Mouse (Mus musculus) midbrain, embryonic 15.5 days (tissue): ENCODE data around the gene Nr2e1. TPM values are rescaled to one million over a fixed set of nuclear protein-coding genes. Genes with fewer than 3 reads are reported as not detected.

Source experiments
- ATAC-seq: fragments of 200-750 bp; cut with Nextera tagmentation; replicated peaks from 2 replicates; pipeline ENCODE4 v1.8.0; 2017; ENCODE audit warnings: moderate TSS enrichment
- H3K27ac ChIP-seq: fragments of 300-500 bp; sonication (generic); 2 replicates; pipeline ENCODE4 v1.5.1; 2015; ENCODE audit warnings: mild to moderate bottlenecking, inconsistent platforms
- H3K27me3 ChIP-seq: fragments of 300-500 bp; sonication (generic); replicated peaks from 2 replicates; pipeline ENCODE4 v1.6.1; 2015; ENCODE audit warnings: inconsistent platforms
- H3K36me3 ChIP-seq: fragments of 300-500 bp; sonication (generic); replicated peaks from 2 replicates; pipeline ENCODE4 v1.6.1; 2015; ENCODE audit warnings: inconsistent platforms
- H3K4me1 ChIP-seq: fragments of 300-500 bp; sonication (generic); 2 replicates; pipeline ENCODE4 v1.6.1; 2015; ENCODE audit warnings: inconsistent platforms
- H3K4me2 ChIP-seq: fragments of 300-500 bp; sonication (generic); 2 replicates; pipeline ENCODE4 v1.6.1; 2015; ENCODE audit warnings: inconsistent platforms, mild to moderate bottlenecking, moderate library complexity
- H3K4me3 ChIP-seq: fragments of 300-500 bp; sonication (generic); 2 replicates; pipeline ENCODE4 v1.5.1; 2015; ENCODE audit warnings: mild to moderate bottlenecking, inconsistent platforms
- H3K9ac ChIP-seq: fragments of 300-500 bp; sonication (generic); 2 replicates; pipeline ENCODE4 v1.6.1; 2015; ENCODE audit warnings: mild to moderate bottlenecking, inconsistent platforms
- H3K9me3 ChIP-seq: fragments of 300-500 bp; sonication (generic); 2 replicates; pipeline ENCODE4 v1.6.1; 2016; ENCODE audit warnings: inconsistent platforms
- WGBS: fragments of 180-500 bp; shearing (Covaris S2); methylation state at CpG from one replicate; pipeline ENCODE4 v1.1.7; 2015; ENCODE audit warnings: mixed read lengths; 5-methylcytosine and 5-hydroxymethylcytosine counted together
- polyA plus RNA-seq: library from polyadenylated mRNA; unstranded; fragments of >200 nt; fragmentation: Nextera tagmentation; extraction: Ambion mirVana; gene quantifications from 2 replicates; pipeline ENCODE4 v1.2.1, GENCODE M21; 2015

The Nr2e1 gene
- polyA plus RNA-seq, 1 experiment from 2014 or later: 5.3 TPM

- Histone ChIP-seq H3K4me3 (no peak overlapping the region), H3K27ac (no peak overlapping the region), H3K4me2 (no peak overlapping the region), H3K4me1 (no peaks in the 10 kb centered on the region), H3K27me3 (peaks cover 8% of the 10 kb centered on the region; the same call in 1 of the 2 replicates), H3K36me3 (no peaks in the 10 kb centered on the region), H3K9ac (no peak overlapping the region), H3K9me3 (no peaks in the 10 kb centered on the region)
- 27% methylated on average over 10 of the region's 10 CpGs for WGBS
- ATAC-seq: no peak
These were observed 18.1 kb upstream of the Nr2e1 start for GRCm38 (mm10) chr10:42601556-42601955.

- no peak overlapping the region for H3K4me2 ChIP-seq
- no peak overlapping the region for H3K4me3 ChIP-seq
- 85% methylated on average over 8 of the region's 8 CpGs for WGBS
- no peaks in the 10 kb centered on the region for H3K36me3 ChIP-seq
- no peaks in the 10 kb centered on the region for H3K4me1 ChIP-seq
- no peak overlapping the region for H3K27ac ChIP-seq
- H3K9ac ChIP-seq: no peak overlapping the region
- peaks cover 23% of the 10 kb centered on the region for H3K27me3 ChIP-seq
- ATAC-seq: no peak
- H3K9me3 ChIP-seq: no peaks in the 10 kb centered on the region
These were observed 15.2 kb upstream of the Nr2e1 start for GRCm38 (mm10) chr10:42598615-42599014.

GRCm38 (mm10) chr10:42593201-42593600, 9.8 kb upstream of the Nr2e1 start:
- Histone ChIP-seq H3K9ac (no peak overlapping the region), H3K27ac (no peak overlapping the region), H3K4me2 (no peak overlapping the region), H3K36me3 (no peaks in the 10 kb centered on the region), H3K4me1 (peaks cover 15% of the 10 kb centered on the region), H3K27me3 (peaks cover 65% of the 10 kb centered on the region), H3K4me3 (no peak overlapping the region), H3K9me3 (no peaks in the 10 kb centered on the region)
- 31% methylated on average over 7 of the region's 7 CpGs for WGBS
- no peak for ATAC-seq

GRCm38 (mm10) chr10:42591993-42592686, 8.7 kb upstream of the Nr2e1 start:
- Histone ChIP-seq H3K4me1 (peaks cover 15% of the 10 kb centered on the region), H3K4me2 (peak overlapping the region; percentile 47), H3K36me3 (no peaks in the 10 kb centered on the region), H3K27me3 (peaks cover 69% of the 10 kb centered on the region), H3K9ac (no peak overlapping the region), H3K9me3 (no peaks in the 10 kb centered on the region), H3K27ac (no peak overlapping the region), H3K4me3 (peak overlapping the region; percentile 23)
- WGBS: under 1% methylated on average over 25 of the region's 25 CpGs
- ATAC-seq: peak; percentile 57; the same call in 1 of the 2 replicates

- Histone ChIP-seq H3K4me1 (peaks cover 15% of the 10 kb centered on the region), H3K4me2 (peak overlapping the region; percentile 47), H3K27me3 (peaks cover 76% of the 10 kb centered on the region), H3K4me3 (peak overlapping the region; percentile 23), H3K9ac (no peak overlapping the region), H3K9me3 (no peaks in the 10 kb centered on the region), H3K27ac (no peak overlapping the region), H3K36me3 (no peaks in the 10 kb centered on the region)
- WGBS: under 1% methylated on average over 62 of the region's 67 CpGs
- ATAC-seq: 0 out of 2 replicates have a peak, but pooled peaks have one; percentile 23
These were observed 8.0 kb upstream of the Nr2e1 start for GRCm38 (mm10) chr10:42591185-42591992.

- H3K4me2 ChIP-seq: peak overlapping the region; percentile 47
- H3K27me3 ChIP-seq: peaks cover 83% of the 10 kb centered on the region
- H3K9me3 ChIP-seq: no peaks in the 10 kb centered on the region
- no peak overlapping the region for H3K9ac ChIP-seq
- ATAC-seq: no peak
- H3K27ac ChIP-seq: no peak overlapping the region
- H3K36me3 ChIP-seq: no peaks in the 10 kb centered on the region
- H3K4me3 ChIP-seq: 0 out of 2 replicates have a peak overlapping the region, but pooled peaks have one; percentile 23
- peaks cover 15% of the 10 kb centered on the region for H3K4me1 ChIP-seq
- WGBS: 3% methylated on average over 19 of the region's 19 CpGs
These were observed 7.1 kb upstream of the Nr2e1 start for GRCm38 (mm10) chr10:42590261-42591184.

GRCm38 (mm10) chr10:42589505-42589904, 6.1 kb upstream of the Nr2e1 start:
- Histone ChIP-seq H3K4me1 (peaks cover 17% of the 10 kb centered on the region), H3K4me2 (no peak overlapping the region), H3K4me3 (no peak overlapping the region), H3K27me3 (peaks cover 85% of the 10 kb centered on the region), H3K36me3 (no peaks in the 10 kb centered on the region), H3K27ac (no peak overlapping the region), H3K9ac (no peak overlapping the region), H3K9me3 (no peaks in the 10 kb centered on the region)
- WGBS: 11% methylated on average over 5 of the region's 5 CpGs
- ATAC-seq: no peak

GRCm38 (mm10) chr10:42587961-42588750, 4.7 kb upstream of the Nr2e1 start:
- no peak for ATAC-seq
- Histone ChIP-seq H3K4me2 (no peak overlapping the region), H3K9ac (no peak overlapping the region), H3K9me3 (no peaks in the 10 kb centered on the region), H3K4me1 (peaks cover 31% of the 10 kb centered on the region), H3K36me3 (no peaks in the 10 kb centered on the region), H3K27me3 (peaks cover 71% of the 10 kb centered on the region), H3K27ac (no peak overlapping the region), H3K4me3 (no peak overlapping the region)
- WGBS: 16% methylated on average over 8 of the region's 8 CpGs

- no peaks in the 10 kb centered on the region for H3K36me3 ChIP-seq
- no peak overlapping the region for H3K27ac ChIP-seq
- WGBS: 11% methylated on average over 22 of the region's 22 CpGs
- H3K4me1 ChIP-seq: peaks cover 31% of the 10 kb centered on the region
- no peak overlapping the region for H3K4me2 ChIP-seq
- H3K27me3 ChIP-seq: peaks cover 58% of the 10 kb centered on the region
- no peak overlapping the region for H3K4me3 ChIP-seq
- H3K9me3 ChIP-seq: no peaks in the 10 kb centered on the region
- no peak for ATAC-seq
- no peak overlapping the region for H3K9ac ChIP-seq
These were observed 2.3 kb upstream of the Nr2e1 start for GRCm38 (mm10) chr10:42585596-42586305.

GRCm38 (mm10) chr10:42585156-42585555, 1.7 kb upstream of the Nr2e1 start:
- Histone ChIP-seq H3K36me3 (no peaks in the 10 kb centered on the region), H3K27ac (no peak overlapping the region), H3K4me2 (peak overlapping the region; percentile 57; the same call in 1 of the 2 replicates), H3K4me3 (peak overlapping the region; percentile 36; the same call in 1 of the 2 replicates), H3K9me3 (no peaks in the 10 kb centered on the region), H3K27me3 (peaks cover 60% of the 10 kb centered on the region), H3K9ac (no peak overlapping the region), H3K4me1 (peaks cover 37% of the 10 kb centered on the region)
- ATAC-seq: no peak
- 2% methylated on average over 8 of the region's 8 CpGs for WGBS
